Mouse (Mus musculus) gastrocnemius, postnatal 25 days (tissue): Measurements from ENCODE around the gene Cep19. TPM values are rescaled to one million over a fixed set of nuclear protein-coding genes. Genes with fewer than 3 reads are reported as not detected.

Experiments used
- DNase-seq: peaks from one replicate; pipeline ENCODE4 v3.0.0; 2022
- total RNA-seq, 2 experiments: library from RNA; stranded (reverse); gene quantifications; 1 replicate in 1 of 2; 2 replicates in 1 of 2; pipeline ENCODE4 v1.2.3; 2021

Gene Cep19
- total RNA-seq, 2 experiments from 2014 or later: 7.7 to 7.9 TPM

- no peak for DNase-seq
Observed at GRCm38 (mm10) chr16:32107342-32108045, 7.9 kb downstream of the Cep19 start.

GRCm38 (mm10) chr16:32108170-32108569, 8.6 kb downstream of the Cep19 start:
- DNase-seq: no peak

GRCm38 (mm10) chr16:32108578-32108977, 9.0 kb downstream of the Cep19 start:
- DNase-seq: no peak

DNA sequence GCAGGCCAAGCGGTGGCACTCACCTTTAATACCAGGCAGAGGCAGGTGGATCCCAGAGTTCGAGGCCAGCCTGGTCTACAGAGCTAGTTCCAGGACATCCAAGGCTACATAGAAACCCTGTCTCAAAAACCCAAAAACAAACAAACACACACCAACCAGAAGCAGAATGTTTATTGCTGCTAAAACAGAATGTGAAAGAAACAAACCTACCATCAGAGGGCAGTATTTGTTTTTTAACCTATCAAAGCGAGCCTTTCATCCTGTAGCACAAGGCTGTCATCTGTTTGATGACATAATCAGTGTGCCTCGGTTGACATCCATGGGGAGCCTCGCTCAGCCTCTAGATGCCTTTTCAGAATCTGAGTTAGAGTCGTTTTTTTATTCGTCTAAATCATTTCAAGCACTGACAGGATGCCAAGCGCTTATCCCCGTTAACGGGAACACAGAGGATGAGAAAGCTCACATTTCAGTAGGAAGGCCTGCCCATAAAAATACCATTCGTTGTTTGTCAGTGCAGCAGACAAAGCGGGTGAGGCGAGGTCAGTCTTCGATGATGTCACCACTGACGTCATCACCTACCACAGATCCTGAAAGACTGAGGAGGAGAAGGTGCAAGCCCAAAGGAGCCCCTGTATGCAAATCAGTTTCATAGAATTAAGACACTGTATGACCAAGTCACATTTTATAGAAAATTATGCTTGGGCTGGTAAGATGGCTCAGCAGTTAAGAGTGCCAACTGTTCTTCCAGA, 11.5 kb downstream of the Cep19 start:
- DNase-seq: no peak

DNA sequence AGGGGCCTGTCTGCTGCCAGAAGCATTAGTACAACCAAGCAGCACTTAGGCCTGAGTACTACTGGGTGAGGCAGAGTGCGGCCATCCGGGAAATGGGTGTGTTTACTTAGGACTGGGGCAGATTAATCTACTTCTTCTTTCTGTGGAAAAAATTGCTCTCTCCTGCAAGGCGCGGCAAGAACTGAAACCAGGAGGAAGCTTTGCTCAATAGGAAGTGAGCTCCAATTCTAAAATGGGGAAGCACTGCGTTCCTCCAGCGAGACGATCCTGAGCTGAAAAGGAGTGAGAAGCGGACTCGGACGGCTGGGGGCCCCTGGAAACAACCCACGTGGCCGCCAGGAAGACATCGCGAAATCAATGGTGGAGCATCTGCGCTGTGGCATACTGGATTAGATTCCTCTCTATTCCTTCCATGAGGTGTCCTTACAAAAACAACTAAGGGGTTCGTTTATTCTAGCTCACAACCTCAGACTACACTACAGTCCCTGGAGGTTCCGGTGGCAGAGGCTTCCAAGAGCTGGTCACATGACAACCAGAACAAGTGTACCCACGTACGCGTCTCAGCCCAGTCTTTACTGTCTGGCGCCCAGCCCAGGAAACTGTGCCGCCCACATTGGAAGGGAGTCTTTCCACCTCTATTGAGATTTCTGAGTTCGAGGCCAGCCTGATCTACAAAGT, 14.1 kb downstream of the Cep19 start:
- peak; percentile 41 for DNase-seq

DNA sequence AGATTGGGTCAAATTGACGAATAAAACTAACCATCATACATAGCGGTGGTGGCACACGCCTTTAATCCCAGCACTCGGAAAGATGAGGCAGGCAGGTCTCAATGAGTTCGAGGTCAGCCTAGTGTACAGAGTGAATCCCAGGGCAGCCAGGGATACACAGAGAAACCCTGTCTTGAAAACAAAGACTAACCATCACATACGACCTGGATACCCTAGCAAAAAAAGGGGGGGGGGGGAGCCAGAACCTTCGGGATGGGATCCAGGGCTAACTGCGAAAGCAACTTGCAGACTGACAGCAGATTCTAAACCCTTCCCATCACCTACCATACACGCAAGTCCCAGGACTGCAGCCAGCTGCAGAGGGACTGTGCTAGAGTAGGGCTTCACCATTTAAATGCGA, 14.8 kb downstream of the Cep19 start:
- DNase-seq: no peak

- DNase-seq: peak; percentile 51
Observed at GRCm38 (mm10) chr16:32114968-32115695, 15.5 kb downstream of the Cep19 start.

GRCm38 (mm10) chr16:32115781-32116180, 16.2 kb downstream of the Cep19 start:
- no peak for DNase-seq

DNA sequence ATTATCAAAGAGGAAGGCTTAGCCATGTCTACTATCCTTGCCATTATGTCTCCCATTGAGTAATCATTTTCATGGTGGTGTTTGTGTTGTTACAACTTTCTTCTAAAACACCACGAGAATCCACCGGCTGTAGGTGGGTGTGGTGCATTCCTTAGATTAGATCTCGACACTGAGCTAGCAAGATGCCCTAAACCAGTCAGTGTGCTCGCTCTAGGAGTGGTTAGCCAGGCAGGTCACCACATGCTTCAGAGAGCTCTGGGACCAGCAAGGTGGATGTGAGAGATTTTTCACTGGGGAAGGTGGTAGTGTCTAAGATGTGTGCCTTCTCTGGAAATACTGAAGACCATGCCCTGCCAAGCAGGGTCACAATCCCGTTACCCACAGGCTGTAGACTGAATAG, 16.6 kb downstream of the Cep19 start:
- no peak for DNase-seq

DNA sequence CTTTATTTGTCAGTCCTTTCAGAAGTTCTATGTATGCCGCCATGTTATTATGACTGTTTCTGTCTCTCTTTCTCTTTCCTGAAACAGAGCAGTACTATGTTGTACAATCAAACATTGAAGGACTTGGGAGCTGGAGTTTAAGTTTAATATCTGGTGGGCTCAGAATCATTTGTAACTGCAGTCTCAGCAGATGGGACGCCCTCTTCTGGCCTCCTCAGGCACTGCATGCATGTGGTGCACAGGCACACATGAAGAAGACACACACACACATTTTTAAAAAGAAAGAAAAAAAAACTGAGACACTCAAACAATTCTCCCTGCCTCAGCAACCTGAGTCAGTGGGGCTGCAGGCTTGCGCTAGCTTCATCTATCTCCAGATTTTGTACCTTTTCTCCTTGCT, 20.9 kb downstream of the Cep19 start:
- no peak for DNase-seq

GRCm38 (mm10) chr16:32124020-32124419, 24.4 kb downstream of the Cep19 start:
- DNase-seq: no peak

DNA sequence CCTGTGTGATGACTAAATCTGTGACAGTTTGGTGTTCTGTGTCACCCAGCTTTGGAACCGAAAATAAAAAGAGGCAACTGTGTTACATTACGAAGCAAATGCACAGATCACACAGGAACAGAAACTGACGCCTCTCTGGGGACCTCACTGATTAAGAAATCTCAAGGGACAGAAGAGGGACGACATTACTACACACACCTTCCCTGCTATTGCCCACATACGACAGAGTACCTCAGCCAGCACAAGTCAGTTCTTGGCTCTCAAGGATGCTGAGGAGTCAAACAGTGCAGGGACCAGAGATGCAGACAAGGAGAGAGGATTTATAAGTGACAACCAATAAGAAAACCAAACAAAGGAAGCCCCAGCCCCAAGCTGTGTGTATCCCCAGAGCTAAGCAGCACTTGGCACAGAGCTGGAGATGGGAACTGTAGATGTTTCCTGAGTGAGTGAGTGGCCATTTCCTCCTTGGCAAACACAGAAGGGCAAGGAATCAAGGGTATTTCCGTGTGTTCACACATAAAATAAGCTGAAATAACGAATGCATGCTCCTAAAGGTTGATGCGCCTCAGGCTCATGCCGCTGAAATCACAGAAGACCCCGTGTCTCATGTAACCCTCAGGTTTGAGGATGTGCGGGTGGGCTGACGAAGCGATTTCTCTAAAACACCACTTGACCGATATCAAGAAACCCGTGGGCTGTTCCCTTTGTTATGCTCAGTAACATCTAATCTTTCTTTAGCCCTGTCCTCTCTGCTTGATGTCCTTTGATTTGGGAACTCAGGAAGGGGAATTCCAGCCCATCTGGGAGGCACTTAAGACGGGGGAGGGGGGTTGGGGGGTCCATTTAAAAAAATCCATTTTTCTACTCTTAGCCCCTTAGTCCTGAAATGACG, 25.1 kb downstream of the Cep19 start:
- DNase-seq: no peak

GRCm38 (mm10) chr16:32125364-32125763, 25.8 kb downstream of the Cep19 start:
- no peak for DNase-seq

DNA sequence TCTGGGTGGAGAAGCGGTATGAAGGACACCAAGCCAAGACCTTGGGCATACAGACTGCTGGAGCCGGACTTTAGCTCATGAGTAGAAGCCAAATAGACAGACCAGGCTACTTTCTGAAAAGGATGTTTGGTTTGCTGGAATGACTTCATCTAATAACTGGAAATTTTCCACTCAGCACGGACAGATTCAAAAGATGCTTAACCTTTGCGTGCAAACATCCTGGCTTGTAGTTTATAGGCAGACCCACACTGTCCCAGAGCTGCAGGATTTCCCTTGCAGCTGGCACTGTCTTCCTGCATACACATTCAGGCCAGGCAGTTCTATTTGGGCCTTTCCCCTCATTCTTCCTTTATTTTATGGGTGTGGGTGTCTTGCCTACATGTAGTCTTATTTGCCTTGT, 27.4 kb downstream of the Cep19 start:
- no peak for DNase-seq

DNA sequence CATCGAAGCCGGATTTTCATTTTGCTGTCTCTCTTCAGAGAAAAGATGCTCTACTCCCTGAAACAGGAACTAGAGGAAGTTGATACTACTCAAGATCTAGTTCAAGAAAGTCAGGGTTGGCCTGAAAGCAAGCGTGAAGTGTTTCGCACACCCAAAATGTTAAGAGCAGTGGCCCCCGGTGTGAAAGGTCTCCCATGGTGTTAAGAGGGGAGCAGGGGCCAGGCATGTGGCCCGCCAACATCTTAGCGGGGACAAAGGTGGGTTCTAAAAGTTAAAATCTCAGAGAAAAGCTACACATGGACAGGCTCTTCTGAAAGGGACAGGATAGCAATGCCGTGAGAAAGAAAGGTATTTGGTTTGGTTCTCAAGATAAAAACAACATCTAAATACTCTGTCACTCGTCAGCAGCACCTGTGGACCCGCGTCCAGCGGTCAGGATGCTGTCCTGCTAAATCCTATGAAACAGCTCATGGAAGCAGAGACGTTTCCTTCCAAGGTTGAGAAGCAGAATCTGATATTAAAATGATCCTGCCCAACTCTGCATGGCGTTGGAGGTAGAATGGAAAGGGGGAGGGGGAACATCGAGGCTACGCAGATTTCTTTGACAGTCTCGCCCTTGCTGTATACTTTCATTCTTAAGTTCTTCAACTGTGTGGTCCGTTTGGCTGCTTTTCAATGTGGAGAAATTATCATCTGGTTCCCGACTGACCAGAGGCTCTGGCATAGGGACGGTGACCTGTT, 30.0 kb downstream of the Cep19 start:
- no peak for DNase-seq

GRCm38 (mm10) chr16:32130190-32130826, 30.7 kb downstream of the Cep19 start:
- DNase-seq: peak; percentile 43

- no peak for DNase-seq
Observed at GRCm38 (mm10) chr16:32133148-32133547, 33.5 kb downstream of the Cep19 start.

DNA sequence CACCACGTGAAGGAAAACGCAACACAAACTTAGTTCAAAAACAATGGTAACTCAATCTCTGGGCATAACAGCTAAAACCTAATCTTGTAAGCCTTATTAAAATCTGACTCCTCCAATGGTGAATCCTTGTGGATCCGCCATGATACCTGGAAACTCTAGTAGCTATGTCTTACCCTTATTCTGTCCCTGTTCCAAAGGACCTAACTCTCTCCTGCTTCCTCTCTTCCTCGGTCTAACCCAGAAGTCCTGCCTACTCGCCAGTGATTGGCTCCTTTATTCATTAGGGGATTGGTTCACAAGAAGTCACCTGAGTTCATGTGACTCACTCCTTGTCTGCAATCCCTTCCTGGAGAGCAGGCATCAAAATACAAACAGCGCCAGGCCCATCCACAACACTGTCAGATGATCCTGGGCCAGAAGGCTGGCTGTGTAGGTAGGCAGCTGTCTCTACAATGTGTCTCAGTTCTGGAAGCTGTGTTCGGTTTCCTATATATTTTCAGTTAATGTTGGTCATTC, 36.3 kb downstream of the Cep19 start:
- no peak for DNase-seq

DNA sequence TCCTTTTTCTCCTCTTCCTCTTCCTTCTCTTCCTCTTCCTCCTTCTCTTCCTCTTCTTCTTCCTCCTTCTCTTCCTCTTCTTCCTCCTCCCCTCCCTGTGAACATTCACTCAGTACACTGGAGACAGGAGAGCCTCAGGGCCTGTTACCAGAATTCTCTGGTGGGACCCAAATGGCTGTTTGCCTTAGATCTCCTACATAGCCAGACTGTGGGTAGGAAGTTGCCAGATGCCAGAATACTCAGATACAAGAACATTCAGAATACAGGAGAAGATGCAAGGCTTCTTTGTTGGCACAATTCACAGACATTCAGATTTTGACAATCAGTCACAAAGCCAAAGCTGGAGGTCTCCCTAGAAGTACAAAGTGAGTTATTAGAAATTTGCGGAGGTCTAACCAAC, 39.4 kb downstream of the Cep19 start:
- no peak for DNase-seq

GRCm38 (mm10) chr16:32143766-32144165, 44.2 kb downstream of the Cep19 start:
- DNase-seq: no peak
